Mouse (Mus musculus): ENCODE measurements around the gene Gzmm.

Gene Gzmm

DNA sequence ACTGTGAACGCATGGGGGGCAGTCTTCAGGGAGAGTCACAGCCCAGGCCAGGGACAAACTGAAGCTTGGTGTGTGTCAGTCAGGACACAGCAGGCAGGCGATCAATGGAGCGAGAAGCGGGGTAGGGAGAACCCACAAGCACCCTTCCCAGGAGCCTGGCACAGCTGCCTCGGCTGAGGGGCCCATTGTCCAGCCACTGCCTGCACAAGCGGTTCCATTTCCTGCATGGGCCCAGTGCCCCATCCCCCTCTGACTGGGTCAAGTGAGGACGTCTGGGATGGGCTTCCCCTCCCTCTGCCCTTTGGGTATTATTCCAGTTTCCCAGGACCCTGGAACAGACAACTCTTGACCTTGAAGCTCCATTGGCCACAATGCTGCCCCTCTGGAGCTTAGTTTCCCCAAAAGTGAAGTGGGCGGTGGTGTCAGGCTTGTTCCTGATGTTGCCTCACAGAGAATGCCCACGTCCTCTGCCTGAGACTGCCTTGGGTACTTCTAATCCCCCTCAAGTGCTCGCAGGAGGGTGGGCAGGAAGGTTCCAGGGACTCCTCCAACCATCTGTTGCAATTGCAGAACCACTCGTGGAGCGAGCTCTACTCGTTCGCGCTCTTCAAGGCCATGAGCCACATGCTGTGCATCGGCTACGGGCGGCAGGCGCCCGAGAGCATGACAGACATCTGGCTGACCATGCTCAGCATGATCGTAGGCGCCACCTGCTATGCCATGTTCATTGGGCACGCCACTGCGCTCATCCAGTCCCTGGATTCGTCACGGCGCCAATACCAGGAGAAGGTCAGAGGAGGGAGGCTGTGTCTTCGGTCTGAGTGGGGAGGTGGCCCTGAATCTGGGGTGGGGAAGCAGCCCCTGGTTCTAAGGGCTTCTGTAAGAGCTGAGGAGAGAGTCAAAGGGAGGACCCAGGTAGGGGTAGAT lies 39.8 kb downstream of the Gzmm start:
- in situ Hi-C loops (cut with MboI): no loop called here

GRCm38 (mm10) chr10:79729357-79729965 lies 40.6 kb downstream of the Gzmm start:
- in situ Hi-C loops (cut with MboI): no loop called here

- in situ Hi-C loops (cut with MboI): no loop called here
These were observed 43.7 kb downstream of the Gzmm start for GRCm38 (mm10) chr10:79732500-79732899.

DNA sequence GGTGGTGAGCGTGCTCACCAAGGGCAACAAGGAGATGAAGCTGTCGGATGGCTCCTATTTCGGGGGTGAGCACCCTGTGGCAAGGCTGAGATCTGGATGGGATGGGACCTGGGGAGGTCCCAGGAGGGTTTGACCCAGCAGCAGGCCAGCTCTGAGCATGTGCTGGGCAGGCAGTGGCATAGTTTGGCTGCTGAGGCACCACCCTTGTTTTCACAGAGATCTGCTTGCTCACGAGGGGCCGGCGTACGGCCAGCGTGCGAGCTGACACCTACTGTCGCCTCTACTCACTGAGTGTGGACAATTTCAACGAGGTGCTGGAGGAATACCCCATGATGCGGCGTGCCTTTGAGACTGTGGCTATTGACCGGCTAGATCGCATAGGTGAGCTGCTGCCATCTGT lies 45.0 kb downstream of the Gzmm start:
- in situ Hi-C loops (cut with MboI): no loop called here

GRCm38 (mm10) chr10:79735361-79735760 lies 46.5 kb downstream of the Gzmm start:
- in situ Hi-C loops (cut with MboI): no loop called here

- in situ Hi-C loops (cut with MboI): no loop called here
These were observed 47.9 kb downstream of the Gzmm start for GRCm38 (mm10) chr10:79736706-79737105.

- in situ Hi-C loops (cut with MboI): no loop called here
These were observed 49.4 kb downstream of the Gzmm start for GRCm38 (mm10) chr10:79738259-79738658.

DNA sequence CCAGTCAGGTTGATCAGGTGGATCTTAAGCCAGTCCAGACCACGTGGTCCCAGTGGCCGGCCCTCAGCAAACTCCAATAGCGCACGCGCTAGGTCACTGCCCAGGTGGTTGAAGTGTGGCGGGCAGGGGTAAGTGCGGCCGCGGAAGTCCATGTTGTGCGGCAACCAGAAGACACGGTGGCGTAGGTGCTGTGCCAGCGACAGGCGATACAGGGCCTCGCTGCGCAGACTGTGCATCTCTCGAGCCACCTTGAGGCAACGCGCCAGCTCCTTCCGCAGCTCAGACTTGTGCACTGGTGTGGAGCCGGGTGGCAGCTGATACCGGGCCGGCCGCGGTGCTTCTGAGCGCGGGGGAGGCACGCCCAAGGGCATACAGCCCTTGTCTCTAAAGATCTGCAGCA lies 50.4 kb downstream of the Gzmm start:
- in situ Hi-C loops (cut with MboI): no loop called here

DNA sequence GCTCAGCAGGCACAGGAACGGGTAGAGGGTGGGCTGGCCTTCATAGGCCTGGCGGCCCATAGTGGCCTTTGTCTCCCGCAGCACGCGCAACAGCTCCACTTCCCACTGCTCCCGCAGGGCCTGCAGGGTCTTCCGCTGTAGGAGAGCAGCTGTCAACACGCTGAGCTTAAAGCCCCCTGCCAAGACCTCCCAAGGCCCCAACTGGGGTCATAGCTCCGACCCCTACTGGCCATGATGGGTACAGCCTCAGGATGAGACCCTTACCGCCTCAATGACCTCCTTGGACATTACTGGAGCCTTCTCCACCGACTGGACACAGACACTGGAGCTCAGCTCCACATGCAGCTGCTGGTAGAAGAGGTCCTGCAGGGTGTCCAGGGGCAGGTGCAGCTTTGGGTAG lies 52.0 kb downstream of the Gzmm start:
- in situ Hi-C loops (cut with MboI): no loop called here

DNA sequence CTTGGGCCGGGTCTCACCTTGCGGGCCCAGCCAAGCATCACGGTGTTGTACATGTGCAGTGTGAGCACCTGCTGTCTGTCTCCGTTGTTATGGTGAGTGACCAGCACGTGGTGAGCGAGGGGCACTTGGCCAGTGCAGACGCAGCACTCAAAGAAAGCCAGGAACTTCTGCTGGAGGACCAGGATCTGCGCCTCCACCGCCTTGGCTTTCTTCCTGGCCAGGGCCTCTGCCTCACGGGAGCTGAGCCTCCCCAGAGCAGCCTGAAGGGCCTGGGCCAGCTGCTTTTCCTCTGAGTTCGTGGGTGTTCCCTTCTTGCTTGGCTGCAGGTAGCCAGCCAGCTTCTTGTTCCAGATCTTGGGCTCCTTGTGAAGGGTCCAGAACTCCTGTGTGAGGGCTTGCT lies 54.3 kb downstream of the Gzmm start:
- in situ Hi-C loops (cut with MboI): no loop called here

DNA sequence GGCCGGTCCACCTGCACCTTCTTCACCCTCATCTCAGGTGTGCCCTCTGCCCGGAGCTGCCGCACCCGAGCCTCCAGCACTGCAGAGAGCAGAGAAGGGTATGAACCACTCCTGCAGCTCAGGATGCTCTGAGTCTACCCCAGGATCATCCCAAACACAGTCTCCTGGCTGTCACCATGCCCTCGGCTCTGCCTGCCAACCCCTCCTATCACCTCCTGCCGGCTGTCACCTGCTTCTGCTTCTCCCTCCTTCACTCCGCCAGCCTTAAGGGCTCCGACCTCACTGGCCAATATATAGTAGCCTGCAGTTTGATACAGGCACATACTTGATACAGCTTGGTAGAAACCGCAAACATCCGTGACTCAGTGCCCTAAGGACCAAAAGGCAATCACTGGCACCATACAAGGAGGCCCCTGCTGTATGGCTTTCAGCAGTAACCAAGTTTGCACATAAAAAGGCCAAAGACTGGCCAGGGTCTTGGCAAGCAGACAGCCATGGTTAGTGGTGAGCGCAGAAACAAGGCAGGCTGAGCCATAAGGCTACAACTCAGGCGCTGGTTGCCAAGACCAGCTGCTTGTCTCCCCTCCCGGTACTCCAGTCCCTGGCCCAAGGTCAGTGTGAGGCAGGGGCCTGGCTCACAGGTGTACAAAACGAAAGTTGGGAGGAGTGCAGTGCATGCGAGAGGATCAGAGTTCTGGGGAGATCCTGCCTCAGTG lies 55.0 kb downstream of the Gzmm start:
- in situ Hi-C loops (cut with MboI): no loop called here

Data from mature B cell (primary cell).